Mouse (Mus musculus) hematopoietic stem cell, adult 5-6 weeks (primary cell): ENCODE results near the gene Samsn1. TPM values are rescaled to one million over a fixed set of nuclear protein-coding genes. Genes with fewer than 3 reads are reported as not detected.
"Not testable (repeated sequence)": the region's sequence is repeated elsewhere in the genome, so short reads cannot be mapped to it uniquely, and the experiment has no call there.

Experiments
- ATAC-seq, 2 experiments: fragments of 125-278 bp in 1 of 2; replicated peaks in 1 of 2; 2 replicates each; pipeline ENCODE4 v1.8.0; 2016 to 2017; ENCODE audit warnings: inconsistent platforms in 2 of 2, mild to moderate bottlenecking in 2 of 2, moderate number of reproducible peaks in 2 of 2, low read depth in 1 of 2, moderate TSS enrichment in 1 of 2; ENCODE audit not compliant: low FRiP score in 2 of 2, poor library complexity in 2 of 2, severe bottlenecking in 2 of 2, insufficient read depth in 1 of 2, low TSS enrichment in 1 of 2
- total RNA-seq: library from RNA; stranded (forward); fragments of 172-1452, 232-1000 nt; gene quantifications from 2 replicates; pipeline ENCODE4 v1.2.3, GENCODE M21; 2017

Gene Samsn1
- total RNA-seq, 1 experiment from 2014 or later, result 359 TPM

DNA sequence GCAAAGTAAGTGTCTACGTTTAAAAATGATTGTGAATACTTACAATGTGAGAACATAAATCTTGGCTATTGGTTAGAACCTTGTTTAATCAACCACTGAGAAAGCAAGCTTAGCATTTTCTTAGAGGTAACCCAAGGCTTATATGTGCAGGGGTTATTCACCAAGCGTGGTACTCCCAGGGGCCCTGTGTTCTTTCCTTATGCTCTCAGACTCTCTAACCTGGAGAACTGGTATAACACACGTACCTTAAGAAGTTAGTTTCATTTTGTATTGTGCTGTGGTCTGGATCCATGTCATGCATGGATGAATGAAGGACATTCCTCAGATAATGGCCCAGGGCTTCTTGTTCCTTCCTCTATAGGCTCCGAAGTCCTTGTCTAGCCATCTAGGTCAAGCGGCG lies 173.0 kb downstream of the Samsn1 start:
- 0 out of 4 replicates have a peak, but pooled peaks of 1 of the 2 experiments have one; percentile 14 for ATAC-seq

DNA sequence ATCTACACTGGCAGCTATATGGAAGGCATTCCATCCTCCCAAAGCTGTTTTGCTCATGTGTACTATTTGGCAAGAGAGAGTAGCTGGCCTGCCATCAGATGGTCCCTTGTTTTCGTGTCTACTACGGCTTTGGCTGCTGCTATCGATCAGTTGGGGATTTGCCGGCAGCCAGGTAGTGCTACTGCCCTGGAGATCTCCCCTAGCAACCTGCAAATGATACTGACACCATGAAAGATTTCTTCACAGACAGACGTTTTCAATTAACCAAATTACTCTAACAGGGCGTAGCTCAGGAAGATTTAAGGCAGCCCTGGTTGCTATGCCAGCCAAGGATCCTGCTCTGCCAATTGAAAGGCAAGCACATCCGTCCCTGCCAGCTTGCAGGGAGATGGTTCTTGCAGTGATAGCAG lies 178.4 kb downstream of the Samsn1 start:
- ATAC-seq, result no peak

DNA sequence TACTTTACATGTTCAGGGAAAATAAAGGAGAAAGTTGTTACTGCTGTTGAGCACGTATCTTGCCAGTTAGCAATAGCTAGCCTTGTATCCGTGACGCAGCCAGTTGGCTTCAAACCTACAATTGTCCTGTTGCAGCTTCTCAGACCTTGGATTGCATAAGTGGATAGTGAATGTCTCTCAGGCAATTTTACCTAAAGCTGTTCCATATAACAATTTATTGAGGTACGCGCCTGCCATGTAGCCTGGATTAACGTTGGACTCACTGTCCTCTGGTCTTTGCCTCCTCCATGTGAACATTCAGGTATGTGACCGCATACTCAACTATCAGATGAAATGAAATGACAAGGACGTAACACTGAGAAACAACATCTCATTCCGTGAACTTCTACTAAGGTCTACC lies 179.1 kb downstream of the Samsn1 start:
- ATAC-seq, result no peak

DNA sequence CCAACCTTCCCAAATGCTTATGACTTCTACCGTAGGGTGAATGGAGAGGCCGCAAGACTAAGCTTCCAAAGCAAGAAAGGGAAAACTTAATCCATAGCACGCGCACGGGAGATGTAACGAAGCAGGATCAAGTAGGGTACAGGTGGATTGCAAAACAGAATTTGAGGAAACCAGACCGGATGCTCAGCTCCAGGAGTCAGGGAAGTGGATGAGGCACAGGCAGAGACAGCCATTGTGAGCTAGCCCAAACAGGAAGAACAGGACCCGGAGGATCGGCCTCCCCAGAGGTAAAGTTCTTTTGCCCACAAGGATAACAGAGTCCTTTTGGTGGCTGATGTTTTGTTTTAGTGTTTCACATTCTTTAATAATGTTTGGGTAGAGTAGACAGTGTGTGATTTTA lies 179.5 kb downstream of the Samsn1 start:
- no peak for ATAC-seq

DNA sequence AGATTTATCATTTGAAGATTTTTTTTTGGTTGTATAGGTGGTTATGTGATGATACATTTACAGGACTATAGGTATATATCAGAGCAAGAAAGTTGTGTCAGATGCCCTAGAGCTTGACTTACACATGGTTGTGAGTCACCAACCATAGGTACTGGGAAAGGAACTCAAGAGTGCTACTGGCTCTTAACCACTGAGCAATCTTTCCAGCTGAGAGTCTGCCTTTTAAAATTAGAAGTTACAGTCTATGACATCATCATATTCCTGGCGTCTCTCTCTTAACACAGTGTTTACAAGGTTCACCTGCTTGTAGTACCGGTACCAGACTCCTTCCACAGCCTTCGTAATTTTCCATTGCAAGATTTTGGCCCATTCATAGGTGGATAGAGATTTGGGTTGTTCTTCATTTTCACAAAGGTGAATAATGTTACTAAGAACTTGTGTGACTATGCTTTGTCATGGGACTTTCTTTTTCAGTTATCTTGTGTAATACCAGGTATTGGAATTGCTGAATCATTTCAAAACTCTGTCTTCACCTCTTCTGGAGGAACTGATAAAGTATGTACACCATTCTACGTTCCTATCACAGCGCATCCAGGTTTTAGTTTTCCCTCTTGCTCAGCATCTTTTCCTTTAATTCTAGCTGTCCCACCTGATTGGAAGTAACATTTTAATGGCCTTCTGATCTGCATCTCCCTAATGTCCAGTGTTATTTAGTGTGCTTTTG lies 184.2 kb downstream of the Samsn1 start:
- ATAC-seq, result peak; percentile 69 to 75; a peak in 3 of 4 replicates

DNA sequence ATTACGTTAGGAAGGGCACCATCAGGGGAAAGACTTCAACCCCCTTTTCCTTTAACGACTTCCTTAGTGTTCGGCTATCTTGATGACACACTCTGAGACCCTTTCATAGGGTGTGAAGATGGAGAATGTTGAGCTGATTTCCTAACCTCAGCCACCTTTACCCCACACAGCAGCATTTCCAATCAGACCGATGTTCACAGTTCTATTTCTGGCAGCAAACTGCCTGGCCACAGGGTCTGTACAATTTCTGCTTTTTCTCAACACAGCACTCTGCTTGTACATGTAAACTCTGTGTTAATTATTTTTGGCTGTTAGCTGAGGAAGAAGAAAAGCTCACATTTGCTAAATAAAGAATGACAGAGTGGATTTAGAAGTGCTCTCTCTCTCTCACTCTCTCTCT lies 190.7 kb downstream of the Samsn1 start:
- ATAC-seq, result peak; percentile 53 to 59

DNA sequence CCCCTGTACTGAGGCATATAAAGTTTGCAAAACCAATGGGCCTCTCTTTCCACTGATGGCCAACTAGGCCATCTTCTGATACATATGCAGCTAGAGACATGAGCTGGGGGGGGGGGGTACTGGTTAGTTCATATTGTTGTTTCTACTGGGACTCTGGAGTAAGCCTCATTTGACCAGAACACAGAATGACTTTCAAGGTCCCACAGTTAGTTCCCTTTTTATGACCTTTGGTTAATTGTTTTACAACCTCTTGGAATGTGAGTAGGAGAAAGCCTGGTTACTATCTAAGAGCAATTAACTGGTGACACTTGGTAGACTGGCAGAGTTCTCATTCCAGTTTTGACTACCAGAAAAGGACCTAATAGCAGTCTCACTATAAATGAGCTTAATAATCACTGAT lies 195.1 kb downstream of the Samsn1 start:
- ATAC-seq, result not testable (repeated sequence)

DNA sequence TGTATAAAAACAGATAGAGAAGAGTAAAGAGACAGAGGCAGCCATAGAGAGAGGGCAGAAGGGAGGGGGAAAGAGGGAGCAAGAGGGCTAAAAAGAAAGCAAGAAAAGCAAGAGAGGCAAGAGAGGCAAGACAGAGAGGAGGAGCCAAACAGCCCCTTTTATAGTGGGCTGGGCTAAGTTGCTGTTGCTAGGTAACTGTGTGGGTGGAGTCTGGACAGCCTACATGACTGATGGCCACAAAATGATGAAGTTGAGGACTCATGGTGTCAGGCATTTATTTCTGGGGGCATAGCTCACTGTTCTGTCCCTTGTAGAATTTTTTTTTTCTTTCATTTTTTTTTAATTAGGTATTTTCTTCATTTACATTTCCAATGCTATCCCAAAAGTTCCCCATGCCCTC lies 195.6 kb downstream of the Samsn1 start:
- ATAC-seq, result no peak

DNA sequence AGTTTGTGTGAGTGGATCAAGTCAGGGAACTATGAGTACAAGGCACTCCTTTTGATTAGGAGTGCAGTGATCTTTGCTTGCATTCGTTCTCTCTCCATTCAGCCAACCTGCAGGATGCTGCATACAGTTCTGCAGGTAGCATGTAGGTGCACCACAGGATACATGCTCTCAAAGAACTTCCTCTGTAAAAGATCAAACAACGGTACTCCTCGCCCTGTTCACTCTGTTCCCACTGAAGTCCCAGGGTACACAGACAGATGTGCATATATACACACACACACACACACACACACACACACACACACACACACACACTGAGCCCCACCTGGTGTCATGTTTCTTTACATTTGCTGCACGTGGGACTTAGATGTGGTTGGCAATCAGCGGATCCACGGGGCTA lies 198.9 kb downstream of the Samsn1 start:
- no peak for ATAC-seq

DNA sequence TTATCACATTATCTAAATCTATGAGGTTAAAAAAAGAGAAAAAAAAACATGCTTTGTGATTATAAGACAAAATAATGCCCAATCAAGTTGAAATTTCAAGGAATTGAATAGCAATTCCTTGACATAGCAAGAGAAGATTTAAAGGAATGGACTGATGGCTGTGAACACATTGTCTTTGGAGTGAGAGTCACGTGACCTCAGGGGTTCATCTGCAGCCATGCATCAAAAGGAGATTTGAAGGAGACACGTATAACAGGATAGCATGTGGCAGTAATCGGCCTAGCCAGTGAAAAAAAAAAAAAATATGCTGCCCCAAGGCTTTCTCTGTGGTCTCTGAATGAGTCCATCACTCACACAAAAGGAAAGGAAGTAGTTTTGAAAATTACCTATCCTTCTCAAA lies 201.1 kb downstream of the Samsn1 start:
- ATAC-seq, result no peak
